Mouse (Mus musculus) adrenal gland, adult 2 months (tissue): ENCODE results near the gene Thtpa. TPM values are rescaled to one million over a fixed set of nuclear protein-coding genes. Genes with fewer than 3 reads are reported as not detected.

Source experiments
- DNase-seq: peaks from one replicate; pipeline ENCODE4 v3.0.0; 2021
- long read RNA-seq: library from polyadenylated mRNA; stranded (forward); transcript quantifications from one replicate; pipeline ENCODE4 v2.0.0, GENCODE M21; 2021
- polyA plus RNA-seq: library from polyadenylated mRNA; depleted of rRNA; stranded (reverse); fragments of >200 nt; gene quantifications from 2 replicates; pipeline ENCODE4 v1.2.3, GENCODE M21; 2012; rRNA removed
- total RNA-seq, 2 experiments: library from RNA; stranded (reverse); gene quantifications; 2 replicates each; pipeline ENCODE4 v1.2.3; 2021

Gene Thtpa
- 10 to 100 TPM; 11.6 to 21.6 TPM for total RNA-seq
- 6.0 and 6.7 TPM in 2 replicates for polyA plus RNA-seq
- long read RNA-seq, transcript Thtpa-201 (2 exons, 2,830 nt), result major isoform, 22 of 22 reads
- long read RNA-seq, partial matches to known transcripts, result 0 of 22 reads
- long read RNA-seq, other reads (novel, unspliced or antisense), result 0 of 22 reads

GRCm38 (mm10) chr14:55094704-55095231, at the start of gene Thtpa:
TSS of gene Thtpa (plus strand) at chr14:55094784.
- peak; percentile 89 for DNase-seq

DNA sequence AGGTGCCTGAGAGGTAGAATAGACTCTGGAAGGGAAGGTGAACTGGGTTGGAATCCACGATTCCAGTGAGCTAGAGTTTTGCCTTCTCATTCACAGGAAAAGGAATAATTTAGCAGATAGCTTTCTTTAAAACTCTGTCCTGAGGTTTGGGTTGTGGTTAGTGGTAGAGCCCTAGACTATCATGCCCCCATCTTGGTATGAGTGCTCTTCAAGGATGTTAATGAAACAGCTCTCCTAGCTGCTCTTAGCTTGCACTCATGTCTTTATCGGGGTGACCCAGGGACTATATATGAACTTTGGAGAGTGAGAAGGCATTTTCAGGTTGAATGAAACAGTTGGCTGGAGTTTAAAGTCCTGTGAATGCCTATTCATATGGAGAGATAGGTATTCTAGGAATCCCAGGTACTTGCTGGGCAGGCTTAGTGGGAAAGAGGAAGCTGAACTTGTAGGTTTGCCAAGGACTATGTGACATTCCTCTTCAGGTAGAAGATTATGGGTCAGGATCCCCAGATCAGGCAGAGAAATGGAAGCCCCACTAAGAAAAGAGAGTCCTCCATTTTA, 46.5 kb upstream of the Thtpa start:
- no peak for DNase-seq

DNA sequence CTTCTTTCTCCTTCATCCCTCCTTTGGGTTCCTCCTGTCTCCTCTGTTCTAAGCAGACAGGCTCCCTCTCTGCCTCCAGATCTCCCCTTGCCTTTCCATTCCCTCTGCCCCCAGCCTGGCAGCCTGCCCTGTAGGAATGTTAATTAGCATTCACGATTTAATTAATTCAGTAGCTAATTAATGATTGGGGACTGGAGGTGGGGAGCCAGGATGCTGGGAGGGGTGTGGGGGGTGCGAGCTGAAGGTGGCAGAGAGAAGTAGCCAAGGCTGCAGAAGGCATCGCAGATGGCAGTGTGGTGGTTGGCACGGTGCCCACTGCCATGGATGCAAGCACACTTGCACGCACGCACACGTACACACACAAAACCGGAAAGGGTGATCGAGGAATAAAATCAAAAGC, 42.1 kb upstream of the Thtpa start:
- DNase-seq, result no peak

DNA sequence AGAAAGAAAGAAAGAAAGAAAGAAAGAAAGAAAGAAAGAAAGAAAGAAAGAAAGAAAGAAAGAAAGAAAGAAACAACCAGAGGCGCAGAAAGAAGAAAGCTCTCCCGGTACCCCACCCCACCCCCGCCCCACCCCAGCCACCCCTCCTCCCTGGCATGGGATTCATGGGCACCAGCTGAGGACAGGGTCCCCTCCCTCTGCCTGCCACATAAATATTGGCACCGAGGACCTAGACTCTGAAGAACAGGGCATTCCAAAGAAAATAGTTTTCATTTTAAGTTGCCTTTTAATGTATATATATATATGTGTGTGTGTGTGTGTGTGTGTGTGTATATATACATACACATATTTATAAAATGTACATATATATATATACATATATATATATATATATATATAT, 41.5 kb upstream of the Thtpa start:
- no peak for DNase-seq

- DNase-seq, result no peak
Measured at GRCm38 (mm10) chr14:55053708-55054190, 40.8 kb upstream of the Thtpa start.

GRCm38 (mm10) chr14:55054191-55054749, 40.3 kb upstream of the Thtpa start:
- DNase-seq, result no peak

GRCm38 (mm10) chr14:55055167-55055834, 39.3 kb upstream of the Thtpa start:
- DNase-seq, result peak; percentile 94

DNA sequence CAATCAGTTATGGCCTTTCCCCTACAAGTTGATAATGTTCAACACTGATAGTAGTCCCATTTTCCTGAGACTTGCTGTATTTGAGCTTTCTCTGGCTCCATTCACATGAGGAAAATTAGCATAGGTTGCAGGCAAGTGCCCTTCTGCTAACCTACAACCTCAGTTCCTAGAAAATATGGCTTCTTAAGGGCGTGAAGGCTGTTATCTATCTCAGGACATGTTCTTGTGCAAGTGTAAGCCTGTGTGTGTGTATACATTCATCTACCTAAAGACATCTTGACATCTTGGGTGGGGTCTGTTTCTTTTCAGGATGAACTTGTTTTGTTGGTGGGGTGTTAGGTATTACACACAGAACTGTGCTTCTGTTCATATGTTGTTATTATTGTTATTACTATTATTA, 35.6 kb upstream of the Thtpa start:
- no peak for DNase-seq

GRCm38 (mm10) chr14:55059931-55060330, 34.7 kb upstream of the Thtpa start:
- DNase-seq, result no peak

- no peak for DNase-seq
Measured at GRCm38 (mm10) chr14:55061845-55062244, 32.7 kb upstream of the Thtpa start.

DNA sequence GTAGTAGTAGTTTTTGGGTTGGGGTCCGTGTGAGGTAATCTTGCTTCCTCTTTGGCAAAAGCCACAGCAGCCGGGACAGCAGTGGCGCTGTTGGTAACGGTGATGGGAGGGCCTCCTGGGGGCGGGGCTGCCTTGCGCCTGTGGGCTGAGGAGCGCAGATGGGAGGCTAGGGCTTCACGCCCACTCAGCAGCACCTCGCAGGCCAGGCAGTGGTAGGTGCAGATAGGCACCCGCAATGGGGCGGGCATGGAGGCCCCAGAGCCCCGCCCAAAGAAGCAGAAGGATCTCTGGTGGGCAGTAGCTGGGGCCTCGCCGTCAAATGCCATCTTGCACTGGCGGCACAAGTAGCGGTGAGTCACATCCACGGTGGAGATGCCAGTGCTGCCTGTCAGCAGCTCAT, 32.0 kb upstream of the Thtpa start:
- peak; percentile 35 for DNase-seq

GRCm38 (mm10) chr14:55063117-55063516, 31.5 kb upstream of the Thtpa start:
- DNase-seq, result no peak

GRCm38 (mm10) chr14:55063581-55064381, 30.8 kb upstream of the Thtpa start:
- DNase-seq, result no peak

DNA sequence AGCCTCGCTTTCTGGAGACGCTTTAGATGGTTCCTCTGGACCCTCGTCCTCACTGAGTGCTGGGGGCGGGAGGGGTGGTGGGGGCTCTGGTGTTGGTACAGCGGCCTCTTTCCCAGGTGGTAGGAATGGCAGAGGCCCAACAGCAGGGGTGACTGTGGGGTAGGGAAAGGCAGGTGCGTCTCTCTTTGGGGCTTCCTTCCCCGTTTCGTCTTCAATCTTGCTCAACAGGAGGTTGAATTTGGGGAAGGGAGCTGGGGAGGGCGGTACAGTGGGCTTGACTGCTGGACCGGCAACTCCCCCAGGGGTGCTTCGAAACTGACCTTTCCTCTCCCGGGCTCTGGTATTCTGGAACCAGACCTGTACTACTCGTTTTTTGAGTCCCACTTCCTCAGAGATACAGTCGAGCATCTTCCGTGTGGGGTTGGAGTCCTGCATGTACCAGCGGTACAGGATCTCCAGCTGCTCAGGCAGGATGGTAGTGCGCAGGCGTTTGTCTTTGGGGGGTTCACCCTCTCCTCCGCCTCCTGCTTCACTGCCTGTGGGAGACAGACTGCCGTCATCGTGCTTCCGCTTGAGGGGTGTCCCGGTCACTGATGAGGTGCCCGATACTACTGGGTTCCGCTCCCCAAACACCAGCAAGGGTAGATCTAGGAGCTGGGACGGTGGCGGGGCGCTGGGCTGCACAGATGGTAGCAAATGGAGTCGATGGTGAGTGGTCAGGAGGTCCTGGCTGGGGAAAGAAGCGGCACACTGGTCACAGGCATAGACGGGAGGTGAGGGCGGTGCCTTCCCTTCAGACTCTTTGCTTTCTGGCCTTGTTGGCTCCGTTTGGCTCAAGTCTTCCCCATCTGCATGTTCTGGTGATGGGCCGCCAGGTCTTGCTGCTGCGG, 29.9 kb upstream of the Thtpa start:
- no peak for DNase-seq

DNA sequence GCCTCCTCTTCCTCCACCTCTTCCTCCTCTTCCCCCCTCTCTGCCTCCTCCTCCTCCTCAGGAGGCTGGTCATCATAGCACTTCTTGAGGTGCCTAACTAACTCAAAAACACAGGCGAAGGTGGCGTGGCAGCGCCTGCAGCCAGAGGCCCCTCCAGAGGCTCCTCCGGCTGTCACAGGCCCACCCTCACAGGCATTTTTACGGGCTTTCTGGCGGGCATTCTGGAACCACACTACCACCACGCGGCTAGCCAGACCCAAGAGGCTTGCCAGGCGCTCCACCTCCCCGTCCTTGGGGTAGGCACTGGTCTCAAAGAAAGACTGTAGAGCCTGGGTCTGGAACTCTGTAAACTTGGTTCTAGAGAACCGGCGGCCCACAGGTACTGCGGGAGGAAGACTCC, 29.2 kb upstream of the Thtpa start:
- DNase-seq, result no peak

DNA sequence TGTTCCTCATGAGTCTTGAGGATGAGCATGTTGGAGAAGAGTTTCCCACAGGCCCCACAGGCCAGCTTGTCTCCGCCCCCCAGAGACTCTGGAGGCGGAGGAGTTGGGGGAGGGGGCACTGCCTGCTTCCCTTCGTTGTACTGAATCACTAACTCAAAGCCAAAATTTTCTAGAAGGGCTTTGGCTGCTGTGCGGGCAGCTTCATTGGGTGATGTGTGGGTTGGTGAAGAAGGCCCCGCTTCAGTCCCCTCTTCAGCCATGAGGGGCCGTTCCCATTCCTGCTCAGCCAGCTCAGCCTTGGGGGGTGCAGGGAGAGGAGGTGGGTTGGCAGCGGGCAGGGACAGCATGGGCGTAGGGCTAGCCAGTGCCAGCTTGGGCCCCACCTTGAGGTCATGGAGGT, 28.5 kb upstream of the Thtpa start:
- DNase-seq, result no peak

- DNase-seq, result no peak
Measured at GRCm38 (mm10) chr14:55071756-55072155, 22.8 kb upstream of the Thtpa start.

- no peak for DNase-seq
Measured at GRCm38 (mm10) chr14:55074416-55074815, 20.2 kb upstream of the Thtpa start.

DNA sequence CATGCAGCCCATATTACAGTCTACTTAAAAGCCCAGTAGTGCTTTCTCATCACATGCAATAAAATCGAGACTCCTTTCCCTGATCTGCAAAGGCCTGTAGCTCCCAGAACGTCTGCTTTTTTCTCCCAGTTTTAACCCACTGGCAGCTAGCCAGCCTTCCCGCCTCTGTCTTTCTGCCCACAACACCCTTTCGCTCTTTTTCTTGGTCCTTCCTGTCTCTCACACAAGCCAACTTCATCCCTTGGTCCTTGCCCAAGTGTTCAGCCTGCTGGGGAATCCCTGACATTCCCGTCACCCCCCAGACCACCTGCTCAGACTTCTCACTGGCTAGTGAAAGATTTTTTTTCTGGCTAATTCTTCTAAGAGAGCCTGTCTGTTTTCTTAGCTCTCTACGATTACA, 18.4 kb upstream of the Thtpa start:
- DNase-seq, result no peak

DNA sequence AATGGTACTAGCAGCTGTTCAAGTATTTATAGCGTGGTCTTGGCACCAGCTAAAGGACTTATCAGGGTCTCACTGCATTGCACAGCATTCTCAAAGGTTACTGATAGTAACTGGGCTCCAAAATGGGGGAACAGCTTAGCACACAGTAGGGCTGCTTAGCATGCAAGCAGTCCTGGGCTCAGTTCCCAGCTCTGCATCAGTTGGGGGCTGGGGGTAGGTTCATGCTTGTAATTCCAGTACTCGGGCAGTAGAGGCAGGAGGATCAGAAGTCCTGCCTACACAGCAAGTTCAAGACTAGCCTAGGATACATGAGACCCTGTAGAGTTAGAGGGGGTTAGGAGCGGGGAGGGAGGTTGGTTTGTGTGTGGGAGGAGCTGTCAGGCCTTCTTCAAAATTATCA, 17.6 kb upstream of the Thtpa start:
- no peak for DNase-seq
